Comparison of ENCODE assay signal across 7 mouse cellular contexts in genomic region chr17:22315247-22315646, GRCm38 (mm10). TPM values are rescaled to one million over a fixed set of nuclear protein-coding genes. Genes with fewer than 3 reads are reported as not detected.
DNase-seq lines count a peak whose midpoint lies in the region; ATAC-seq and TF ChIP-seq lines count a peak whose summit lies in the region.
"Not testable (repeated sequence)": the region's sequence is repeated elsewhere in the genome, so short reads cannot be mapped to it uniquely, and the experiment has no call there.

No protein-coding gene starts in this region.

- TF ChIP-seq POLR2A in limb, embryonic 14.5 days (IDR thresholded peaks at IDR 0.05; ENCODE audit: borderline replicate concordance, extremely low read depth, insufficient read depth, insufficient read length), result not testable (repeated sequence)

- H3K4me1 ChIP-seq in forebrain, embryonic 13.5 days; heart, embryonic 16.5 days (ENCODE audit: control insufficient read depth, insufficient read depth, low read length); intestine, embryonic 16.5 days (ENCODE audit: control insufficient read depth, insufficient read depth, low read length); limb, embryonic 14.5 days (ENCODE audit: control insufficient read depth, insufficient read depth, low read length); lung, postnatal 0 days (ENCODE audit: insufficient read depth, low read depth, low read length); neural tube, embryonic 12.5 days: not testable (repeated sequence)

- not testable (repeated sequence) for H3K9me3 ChIP-seq in forebrain, embryonic 13.5 days (replicated peaks); heart, embryonic 16.5 days (replicated peaks; ENCODE audit: control insufficient read depth, low read length); intestine, embryonic 16.5 days (ENCODE audit: control insufficient read depth, low read length); limb, embryonic 14.5 days (ENCODE audit: control insufficient read depth, low read length); lung, postnatal 0 days (ENCODE audit: low read length); neural tube, embryonic 12.5 days

- not testable (repeated sequence) for TF ChIP-seq EP300 in lung, postnatal 0 days (IDR thresholded peaks at IDR 0.05)

- H3K36me3 ChIP-seq in forebrain, embryonic 13.5 days (ENCODE audit: poor library complexity, severe bottlenecking); heart, embryonic 16.5 days (ENCODE audit: control insufficient read depth, insufficient read depth); intestine, embryonic 16.5 days (ENCODE audit: control insufficient read depth, insufficient read depth, low read length); limb, embryonic 14.5 days (ENCODE audit: control insufficient read depth, insufficient read depth, low read length); lung, postnatal 0 days (ENCODE audit: insufficient read depth, low read length); neural tube, embryonic 12.5 days: not testable (repeated sequence)

- 8% methylated on average over 2 of the region's 2 CpGs for WGBS in forebrain, embryonic 13.5 days
- 8% methylated on average over 2 of the region's 2 CpGs for WGBS in heart, embryonic 16.5 days
- 10% methylated on average over 2 of the region's 2 CpGs for WGBS in intestine, embryonic 16.5 days
- 14% methylated on average over 2 of the region's 2 CpGs for WGBS in limb, embryonic 14.5 days
- 12% methylated on average over 2 of the region's 2 CpGs for WGBS in lung, postnatal 0 days
- 28% methylated on average over 2 of the region's 2 CpGs for WGBS in neural tube, embryonic 12.5 days

- H3K27ac ChIP-seq in forebrain, embryonic 13.5 days; lung, postnatal 0 days (ENCODE audit: low read length); neural tube, embryonic 12.5 days: not testable (repeated sequence)
- peak overlapping the region; percentile 51; the same call in 1 of the 2 replicates for H3K27ac ChIP-seq in heart, embryonic 16.5 days (ENCODE audit: low read length)
- H3K27ac ChIP-seq in intestine, embryonic 16.5 days (ENCODE audit: low read length), result peak overlapping the region; percentile 74
- H3K27ac ChIP-seq in limb, embryonic 14.5 days (replicated peaks; ENCODE audit: low read depth, low read length), result 0 out of 2 replicates have a peak overlapping the region, but pooled peaks have one; percentile 48

- H3K4me3 ChIP-seq in forebrain, embryonic 13.5 days, result peak overlapping the region; percentile 59
- peak overlapping the region; percentile 71 for H3K4me3 ChIP-seq in heart, embryonic 16.5 days (ENCODE audit: low read length)
- peak overlapping the region; percentile 62 for H3K4me3 ChIP-seq in intestine, embryonic 16.5 days (ENCODE audit: low read length)
- peak overlapping the region; percentile 50 for H3K4me3 ChIP-seq in limb, embryonic 14.5 days (replicated peaks; ENCODE audit: low read length)
- peak overlapping the region; percentile 61; the same call in 1 of the 2 replicates for H3K4me3 ChIP-seq in lung, postnatal 0 days (ENCODE audit: low read depth, low read length)
- H3K4me3 ChIP-seq in neural tube, embryonic 12.5 days, result peak overlapping the region; percentile 58

- H3K4me2 ChIP-seq in forebrain, embryonic 13.5 days, result peak overlapping the region; percentile 58
- H3K4me2 ChIP-seq in heart, embryonic 16.5 days (ENCODE audit: low read depth, low read length), result peak overlapping the region; percentile 62
- H3K4me2 ChIP-seq in intestine, embryonic 16.5 days (ENCODE audit: low read depth, low read length), result peak overlapping the region; percentile 47
- peak overlapping the region; percentile 48 for H3K4me2 ChIP-seq in limb, embryonic 14.5 days (replicated peaks; ENCODE audit: low read depth, low read length, severe bottlenecking)
- peak overlapping the region; percentile 45 for H3K4me2 ChIP-seq in lung, postnatal 0 days (replicated peaks; ENCODE audit: low read depth, low read length)
- peak overlapping the region; percentile 56 for H3K4me2 ChIP-seq in neural tube, embryonic 12.5 days (replicated peaks)

- peak; percentile 13 for DNase-seq in cerebellum, adult 9-10 months
- DNase-seq in limb, embryonic 14.5 days (ENCODE audit: low spot score); lung, postnatal 0 days (ENCODE audit: low spot score): not testable (repeated sequence)

- peak overlapping the region; percentile 76 for H3K9ac ChIP-seq in forebrain, embryonic 13.5 days
- H3K9ac ChIP-seq in heart, embryonic 16.5 days (ENCODE audit: low read length), result peak overlapping the region; percentile 80; the same call in 1 of the 2 replicates
- H3K9ac ChIP-seq in intestine, embryonic 16.5 days (ENCODE audit: low read depth, low read length); neural tube, embryonic 12.5 days: not testable (repeated sequence)
- peak overlapping the region; percentile 69 for H3K9ac ChIP-seq in limb, embryonic 14.5 days (ENCODE audit: low read depth, low read length, severe bottlenecking)
- H3K9ac ChIP-seq in lung, postnatal 0 days (replicated peaks; ENCODE audit: low read depth), result peak overlapping the region; percentile 82; the same call in 1 of the 2 replicates

- not testable (repeated sequence) for TF ChIP-seq CTCF in lung, postnatal 0 days (IDR thresholded peaks at IDR 0.05)

- H3K27me3 ChIP-seq in forebrain, embryonic 13.5 days; heart, embryonic 16.5 days (ENCODE audit: control insufficient read depth, insufficient read depth, low read length); intestine, embryonic 16.5 days (replicated peaks; ENCODE audit: control insufficient read depth, insufficient read depth, low read length); limb, embryonic 14.5 days (ENCODE audit: control insufficient read depth, insufficient read depth, low read length); lung, postnatal 0 days (replicated peaks; ENCODE audit: insufficient read depth, low read length); neural tube, embryonic 12.5 days (replicated peaks): not testable (repeated sequence)

- not testable (repeated sequence) for ATAC-seq in forebrain, embryonic 13.5 days; intestine, embryonic 16.5 days; limb, embryonic 14.5 days (ENCODE audit: low FRiP score, low read depth); lung, postnatal 0 days; neural tube, embryonic 12.5 days (ENCODE audit: low FRiP score, low read depth)
- ATAC-seq in heart, embryonic 16.5 days (replicated peaks; ENCODE audit: extremely low read depth, insufficient read depth, low FRiP score), result peak; percentile 7; the same call in 1 of the 2 replicates

RNA-seq across cellular contexts. Expression of gene CT030661.1, which starts 0.6 kb away (rescaled TPM):
- 10.9 and 13.1 TPM in 2 replicates for polyA plus RNA-seq in forebrain, embryonic 13.5 days (2015; fragmentation: Nextera tagmentation; extraction: Ambion mirVana)
- 6.4 and 7.4 TPM in 2 replicates for polyA plus RNA-seq in heart, embryonic 16.5 days (2015; fragmentation: Nextera tagmentation; extraction: Ambion mirVana)
- 9.2 and 9.6 TPM in 2 replicates for polyA plus RNA-seq in intestine, embryonic 16.5 days (2015; fragmentation: Nextera tagmentation; extraction: Ambion mirVana)
- 4.6 and 8.1 TPM in 2 replicates for polyA plus RNA-seq in limb, embryonic 14.5 days (2012; rRNA removed)
- polyA plus RNA-seq in limb, embryonic 14.5 days (2014; fragmentation: Nextera tagmentation; extraction: Ambion mirVana), result 13.3 and 13.9 TPM in 2 replicates
- polyA plus RNA-seq in lung, postnatal 0 days (2015; fragmentation: Nextera tagmentation; extraction: Ambion mirVana), result 9.5 and 10.5 TPM in 2 replicates
- 10.0 and 11.9 TPM in 2 replicates for polyA plus RNA-seq in neural tube, embryonic 12.5 days (2016; fragmentation: Nextera tagmentation; extraction: Ambion mirVana)

RNA-seq across cellular contexts. Expression of gene Zfp944, which starts 46.0 kb away (rescaled TPM):
- polyA plus RNA-seq in forebrain, embryonic 13.5 days (2015; fragmentation: Nextera tagmentation; extraction: Ambion mirVana), result 16.3 and 17.6 TPM in 2 replicates
- polyA plus RNA-seq in heart, embryonic 16.5 days (2015; fragmentation: Nextera tagmentation; extraction: Ambion mirVana), result 8.5 TPM in 2 replicates
- polyA plus RNA-seq in intestine, embryonic 16.5 days (2015; fragmentation: Nextera tagmentation; extraction: Ambion mirVana), result 11.0 and 11.1 TPM in 2 replicates
- 6.5 and 9.6 TPM in 2 replicates for polyA plus RNA-seq in limb, embryonic 14.5 days (2012; rRNA removed)
- 13.8 and 16.7 TPM in 2 replicates for polyA plus RNA-seq in limb, embryonic 14.5 days (2014; fragmentation: Nextera tagmentation; extraction: Ambion mirVana)
- 8.5 and 9.1 TPM in 2 replicates for polyA plus RNA-seq in lung, postnatal 0 days (2015; fragmentation: Nextera tagmentation; extraction: Ambion mirVana)
- 11.6 and 14.4 TPM in 2 replicates for polyA plus RNA-seq in neural tube, embryonic 12.5 days (2016; fragmentation: Nextera tagmentation; extraction: Ambion mirVana)

RNA-seq across cellular contexts. Expression of gene Zfp758, which starts 46.0 kb away (rescaled TPM):
- 9.5 and 10.6 TPM in 2 replicates for polyA plus RNA-seq in forebrain, embryonic 13.5 days (2015; fragmentation: Nextera tagmentation; extraction: Ambion mirVana)
- polyA plus RNA-seq in heart, embryonic 16.5 days (2015; fragmentation: Nextera tagmentation; extraction: Ambion mirVana), result 6.5 and 7.9 TPM in 2 replicates
- 7.5 and 7.8 TPM in 2 replicates for polyA plus RNA-seq in intestine, embryonic 16.5 days (2015; fragmentation: Nextera tagmentation; extraction: Ambion mirVana)
- polyA plus RNA-seq in limb, embryonic 14.5 days (2012; rRNA removed), result 2.4 and 4.2 TPM in 2 replicates
- polyA plus RNA-seq in limb, embryonic 14.5 days (2014; fragmentation: Nextera tagmentation; extraction: Ambion mirVana), result 9.5 and 10.0 TPM in 2 replicates
- polyA plus RNA-seq in lung, postnatal 0 days (2015; fragmentation: Nextera tagmentation; extraction: Ambion mirVana), result 7.4 and 8.5 TPM in 2 replicates
- polyA plus RNA-seq in neural tube, embryonic 12.5 days (2016; fragmentation: Nextera tagmentation; extraction: Ambion mirVana), result 9.3 and 9.8 TPM in 2 replicates
